Mouse (Mus musculus) MEL (cell line): Measurements from ENCODE around the gene Tor1aip2. TPM values are rescaled to one million over a fixed set of nuclear protein-coding genes. Genes with fewer than 3 reads are reported as not detected.

Source experiments
- DNase-seq: peaks from one replicate; pipeline ENCODE4 v3.0.0; 2011; ENCODE audit warnings: low read depth, low spot score
- H3K27ac ChIP-seq: 2 replicates; pipeline ENCODE4 v1.5.1; 2012; ENCODE audit warnings: low read depth, mild to moderate bottlenecking, control low read depth, low read length, moderate library complexity; ENCODE audit not compliant: control insufficient read depth
- H3K27me3 ChIP-seq, 2 experiments: fragments of 150-350 bp in 1 of 2; sonication (generic) in 1 of 2; 2 replicates each; pipeline ENCODE4 v1.6.1; 2012; ENCODE audit warnings: low read length in 2 of 2, mild to moderate bottlenecking in 2 of 2, improper control_type of control experiment in 1 of 2, moderate library complexity in 1 of 2; ENCODE audit not compliant: insufficient read depth in 2 of 2, control insufficient read depth in 1 of 2
- H3K36me3 ChIP-seq, 2 experiments: 2 replicates each; pipeline ENCODE4 v1.6.1; 2012 to 2014; ENCODE audit warnings: low read length in 2 of 2, improper control_type of control experiment in 1 of 2, inconsistent platforms in 1 of 2, mild to moderate bottlenecking in 1 of 2; ENCODE audit not compliant: insufficient read depth in 2 of 2, control insufficient read depth in 1 of 2
- H3K4me1 ChIP-seq, 2 experiments: fragments of 150-350 bp in 1 of 2; sonication (generic) in 1 of 2; 2 replicates each; pipeline ENCODE4 v1.6.1; 2012; ENCODE audit warnings: low read length in 2 of 2, improper control_type of control experiment in 1 of 2, mild to moderate bottlenecking in 1 of 2; ENCODE audit not compliant: insufficient read depth in 2 of 2, control insufficient read depth in 1 of 2
- H3K4me3 ChIP-seq, 2 experiments: fragments of 150-350 bp in 1 of 2; sonication (generic) in 1 of 2; 2 replicates each; pipeline ENCODE4 v1.5.1; 2012; ENCODE audit warnings: low read depth in 2 of 2, low read length in 2 of 2, mild to moderate bottlenecking in 2 of 2, moderate library complexity in 2 of 2, control low read depth in 1 of 2, improper control_type of control experiment in 1 of 2; ENCODE audit not compliant: control insufficient read depth in 1 of 2, insufficient read depth in 1 of 2
- H3K79me2 ChIP-seq: 2 replicates; pipeline ENCODE4 v1.6.1; 2012; ENCODE audit warnings: mild to moderate bottlenecking, low read length, moderate library complexity; ENCODE audit not compliant: control insufficient read depth, poor library complexity, insufficient read depth
- H3K9ac ChIP-seq: 2 replicates; pipeline ENCODE4 v1.6.1; 2012; ENCODE audit warnings: low read depth, mild to moderate bottlenecking, control low read depth, low read length, moderate library complexity; ENCODE audit not compliant: control insufficient read depth, poor library complexity, severe bottlenecking
- H3K9me3 ChIP-seq: fragments of 150-350 bp; sonication (generic); replicated peaks from 2 replicates; pipeline ENCODE4 v1.6.1; 2012; ENCODE audit warnings: mild to moderate bottlenecking, low read length, improper control_type of control experiment, moderate library complexity; ENCODE audit not compliant: insufficient read depth
- BHLHE40 ChIP-seq: IDR thresholded peaks from 2 replicates; pipeline ENCODE4 v1.6.1; 2012; ENCODE audit warnings: low read depth, mild to moderate bottlenecking, inconsistent platforms, low read length, improper control_type of control experiment, borderline replicate concordance
- CTCF ChIP-seq, 3 experiments: IDR thresholded peaks in 2 of 3; conservative IDR thresholded peaks in 1 of 3; 2 replicates each; pipeline ENCODE4 v1.5.1; 2011 to 2012; ENCODE audit warnings: low read length in 3 of 3, low read depth in 2 of 3, mild to moderate bottlenecking in 2 of 3, improper control_type of control experiment in 1 of 3, inconsistent platforms in 1 of 3, mixed read lengths in 1 of 3, moderate library complexity in 1 of 3; ENCODE audit not compliant: control insufficient read depth in 1 of 3, insufficient read depth in 1 of 3, poor library complexity in 1 of 3, severe bottlenecking in 1 of 3
- E2F4 ChIP-seq: IDR thresholded peaks from 2 replicates; pipeline ENCODE4 v1.6.1; 2011; ENCODE audit warnings: low read depth, low read length, improper control_type of control experiment, borderline replicate concordance
- ELF1 ChIP-seq: IDR thresholded peaks from 2 replicates; pipeline ENCODE4 v1.6.1; 2014; ENCODE audit warnings: low read depth, mild to moderate bottlenecking, inconsistent platforms, low read length, improper control_type of control experiment, moderate library complexity
- ETS1 ChIP-seq: IDR thresholded peaks from 2 replicates; pipeline ENCODE4 v1.6.1; 2012; ENCODE audit warnings: low read depth, mild to moderate bottlenecking, inconsistent platforms, low read length, improper control_type of control experiment, moderate library complexity
- GABPA ChIP-seq: IDR thresholded peaks from 2 replicates; pipeline ENCODE4 v1.6.1; 2012; ENCODE audit warnings: low read depth, mild to moderate bottlenecking, inconsistent platforms, low read length, improper control_type of control experiment, moderate library complexity
- HCFC1 ChIP-seq: IDR thresholded peaks from 2 replicates; pipeline ENCODE4 v1.6.1; 2012; ENCODE audit warnings: low read depth, mild to moderate bottlenecking, inconsistent platforms, low read length, improper control_type of control experiment, moderate library complexity
- KAT2A ChIP-seq: conservative IDR thresholded peaks from 2 replicates; pipeline ENCODE4 v1.6.1; 2012; ENCODE audit warnings: low read depth, low read length, improper control_type of control experiment, inconsistent platforms
- MAFK ChIP-seq: IDR thresholded peaks from 2 replicates; pipeline ENCODE4 v1.6.1; 2011; ENCODE audit warnings: low read depth, mild to moderate bottlenecking, low read length, improper control_type of control experiment, borderline replicate concordance
- NELFE ChIP-seq: IDR thresholded peaks from 2 replicates; pipeline ENCODE4 v1.6.1; 2011; ENCODE audit warnings: low read depth, low read length, improper control_type of control experiment
- SIN3A ChIP-seq: IDR thresholded peaks from 2 replicates; pipeline ENCODE4 v1.6.1; 2012; ENCODE audit warnings: low read length, improper control_type of control experiment, inconsistent platforms
- SMC3 ChIP-seq: IDR thresholded peaks from 2 replicates; pipeline ENCODE4 v1.6.1; 2011; ENCODE audit warnings: low read depth, low read length, improper control_type of control experiment
- TCF12 ChIP-seq: IDR thresholded peaks from 2 replicates; pipeline ENCODE4 v1.6.1; 2014; ENCODE audit warnings: low read depth, mild to moderate bottlenecking, inconsistent platforms, low read length, improper control_type of control experiment, moderate library complexity
- UBTF ChIP-seq: IDR thresholded peaks from 2 replicates; pipeline ENCODE4 v1.6.1; 2012; ENCODE audit warnings: low read depth, mild to moderate bottlenecking, inconsistent platforms, low read length, improper control_type of control experiment, moderate library complexity, borderline replicate concordance; ENCODE audit not compliant: insufficient read depth
- ZC3H11A ChIP-seq: IDR thresholded peaks from 2 replicates; pipeline ENCODE4 v1.6.1; 2012; ENCODE audit warnings: low read depth, mild to moderate bottlenecking, inconsistent platforms, low read length, improper control_type of control experiment
- ZKSCAN1 ChIP-seq: IDR thresholded peaks from 2 replicates; pipeline ENCODE4 v1.6.1; 2012; ENCODE audit warnings: low read depth, mild to moderate bottlenecking, inconsistent platforms, low read length, improper control_type of control experiment, moderate library complexity
- polyA plus RNA-seq, 2 experiments: library from polyadenylated mRNA; stranded (reverse) in 1 of 2; unstranded in 1 of 2; fragments of >175 nt in 1 of 2; fragments of >200 nt in 1 of 2; gene quantifications; 2 replicates each; pipeline versions ENCODE4 v1.2.1 to v1.2.4; 2012; ENCODE audit warnings: low replicate concordance in 2 of 2, low read depth in 1 of 2; ENCODE audit not compliant: insufficient read length in 2 of 2, insufficient read depth in 1 of 2, missing spikeins in 1 of 2
- total RNA-seq: library from RNA; depleted of rRNA; stranded (reverse); fragments of 300-350 nt; gene quantifications from 2 replicates; pipeline ENCODE4 v1.2.3, GENCODE M21; 2012

Gene Tor1aip2
- total and polyA plus RNA-seq, 3 experiments, result 47.1 to 48.1 TPM; not detected in 1

DNA sequence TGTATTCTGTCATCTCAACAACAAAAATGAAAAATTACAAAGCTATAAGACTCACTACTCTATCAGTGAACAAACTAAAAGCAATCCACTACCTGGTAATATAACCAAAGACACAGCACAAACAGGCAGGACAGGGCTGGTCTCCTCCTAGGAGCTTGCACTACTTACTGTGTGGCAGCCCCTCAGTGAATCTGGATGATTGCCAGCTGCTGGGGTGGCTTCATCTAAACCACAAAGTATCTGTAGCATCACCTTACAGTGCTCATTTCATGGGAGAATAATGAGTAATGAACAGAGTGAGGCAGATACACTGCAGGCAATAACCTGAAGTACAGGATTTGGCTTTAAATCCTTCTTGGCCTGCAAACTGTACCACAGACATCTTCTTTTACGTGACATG, 15.4 kb upstream of the Tor1aip2 start:
- no peak overlapping the region for H3K27ac ChIP-seq
- no peaks in the 10 kb centered on the region for H3K9me3 ChIP-seq
- DNase-seq, result no peak
- H3K79me2 ChIP-seq, result no peaks in the 10 kb centered on the region
- H3K4me3 ChIP-seq, result no peak overlapping the region
- H3K36me3 ChIP-seq, result peaks cover 0 to 4% of the 10 kb centered on the region in 2 experiments; a peak in 2 of 4 replicates
- no peaks in the 10 kb centered on the region for H3K4me1 ChIP-seq
- TF ChIP-seq MAFK, result no peak
- TF ChIP-seq ETS1, result no peak
- no peak for TF ChIP-seq SIN3A
- TF ChIP-seq E2F4, result no peak
- TF ChIP-seq UBTF, result no peak
- TF ChIP-seq ZKSCAN1, result no peak
- TF ChIP-seq KAT2A, result no peak
- TF ChIP-seq TCF12, result no peak
- H3K27me3 ChIP-seq, result no peaks in the 10 kb centered on the region
- H3K9ac ChIP-seq, result no peak overlapping the region

DNA sequence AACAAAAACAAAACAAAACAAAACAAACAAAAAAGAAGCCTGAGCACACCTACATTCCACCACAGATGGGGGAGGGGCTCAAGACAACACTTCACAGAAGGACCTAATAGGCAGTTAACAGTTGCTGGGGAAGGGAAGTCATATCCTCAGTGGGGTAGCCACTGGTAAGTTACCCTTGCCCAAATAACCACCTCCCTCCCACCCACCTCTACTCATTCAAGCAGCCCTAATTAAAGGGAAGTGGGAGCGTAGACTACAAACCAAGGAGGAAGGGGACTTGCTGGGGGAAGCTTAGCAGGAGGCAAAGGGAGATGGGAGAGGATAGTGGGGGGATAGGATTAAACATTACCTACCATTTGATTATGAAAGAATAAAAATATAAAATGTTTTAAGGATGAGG, 14.8 kb upstream of the Tor1aip2 start:
- Histone ChIP-seq H3K27me3 (no peaks in the 10 kb centered on the region), H3K36me3 (peaks cover 0 to 2% of the 10 kb centered on the region in 2 experiments; a peak in 2 of 4 replicates)
- TF ChIP-seq NELFE, result no peak
- TF ChIP-seq CTCF (IDR thresholded peaks at IDR 0.05 in 2 of 3, conservative IDR thresholded peaks at IDR 0.05 in 1 of 3; ENCODE audit: control insufficient read depth in 1 of 3, insufficient read depth in 1 of 3, low read depth in 2 of 3, low read length in 3 of 3, poor library complexity in 1 of 3, severe bottlenecking in 1 of 3), result no peak
- TF ChIP-seq GABPA, result no peak
- no peak for TF ChIP-seq MAFK

DNA sequence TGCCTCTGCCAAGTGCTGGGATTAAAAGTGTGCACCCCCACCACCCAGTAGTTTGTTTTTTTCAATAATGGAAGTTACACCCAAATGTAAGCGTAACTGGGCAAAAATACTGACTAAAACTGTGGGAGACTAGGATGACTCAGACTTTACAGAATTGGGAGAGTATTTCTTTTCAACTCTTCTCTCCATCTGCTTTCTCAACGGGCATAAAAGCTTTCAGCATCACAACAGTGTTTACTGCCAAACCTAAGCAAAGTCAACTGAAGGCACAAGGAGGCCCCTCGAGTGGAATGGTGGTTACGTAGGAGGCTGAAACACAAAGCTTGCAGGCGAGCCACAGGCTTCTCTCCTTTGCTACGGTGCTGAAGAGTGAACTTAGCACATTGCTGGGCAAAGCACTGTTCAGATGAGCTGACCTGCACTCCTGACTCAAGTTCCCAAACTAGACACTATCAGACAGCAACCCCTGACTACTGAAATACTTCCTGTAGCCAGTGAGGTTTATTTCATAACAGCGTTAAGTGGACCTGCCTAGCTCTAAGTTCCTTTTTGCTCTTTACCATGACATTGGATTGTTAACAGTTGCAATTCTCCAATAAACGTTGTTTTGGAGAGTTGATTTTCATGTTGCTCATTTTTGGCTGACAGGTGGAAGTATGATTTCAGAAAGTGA, 10.2 kb upstream of the Tor1aip2 start:
- H3K27ac ChIP-seq, result no peak overlapping the region
- peaks cover 3 to 7% of the 10 kb centered on the region in 2 experiments for H3K36me3 ChIP-seq
- peaks cover 0 to 3% of the 10 kb centered on the region in 2 experiments; a peak in 1 of 4 replicates for H3K4me1 ChIP-seq
- H3K79me2 ChIP-seq, result no peaks in the 10 kb centered on the region
- TF ChIP-seq ELF1, result no peak
- no peak for TF ChIP-seq GABPA
- no peak for TF ChIP-seq HCFC1
- no peak for TF ChIP-seq NELFE
- TF ChIP-seq SMC3, result no peak
- TF ChIP-seq MAFK, result no peak
- no peak for TF ChIP-seq ZC3H11A
- no peak for TF ChIP-seq BHLHE40
- H3K9me3 ChIP-seq, result no peaks in the 10 kb centered on the region
- no peaks in the 10 kb centered on the region for H3K27me3 ChIP-seq
- no peak overlapping the region for H3K9ac ChIP-seq
- no peak for DNase-seq
- H3K4me3 ChIP-seq, result no peak overlapping the region

More for the DNA sequence above, 14.8 kb upstream of the Tor1aip2 start:
- H3K9ac ChIP-seq, result no peak overlapping the region
- no peaks in the 10 kb centered on the region for H3K9me3 ChIP-seq
- H3K4me1 ChIP-seq, result no peaks in the 10 kb centered on the region
- no peak overlapping the region for H3K27ac ChIP-seq
- H3K4me3 ChIP-seq, result no peak overlapping the region
- H3K79me2 ChIP-seq, result no peaks in the 10 kb centered on the region
- DNase-seq, result no peak
